Mouse (Mus musculus): ENCODE data around the gene Vmn1r32.
A peak's percentile ranks its signal among the peaks of the same experiment; 100 is the strongest.

The Vmn1r32 gene

DNA sequence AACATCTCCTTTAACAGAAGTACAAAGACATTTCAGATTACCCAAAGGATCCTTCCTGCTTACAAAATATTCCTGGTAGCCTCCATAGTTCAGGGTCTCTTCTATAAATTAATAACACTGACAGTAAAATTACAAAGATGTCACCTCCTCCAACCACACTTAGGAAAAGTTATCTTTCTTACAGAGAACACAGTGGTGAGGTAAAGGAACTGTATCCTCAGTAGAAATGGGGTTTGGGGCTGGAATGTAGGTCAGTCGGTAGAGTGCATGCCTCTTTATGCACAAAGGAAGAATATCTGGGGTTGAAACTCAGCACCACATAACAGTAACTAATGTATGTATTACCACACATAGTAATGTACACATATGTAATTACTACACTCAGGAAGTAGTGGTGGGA, at the start of gene Vmn1r32:
Gene Vmn1r32 (minus strand): TSS at position 101 of the 400 bp plus-strand sequence.
- DNase-seq (ENCODE audit: low spot score in 2 of 2), result no peak

DNA sequence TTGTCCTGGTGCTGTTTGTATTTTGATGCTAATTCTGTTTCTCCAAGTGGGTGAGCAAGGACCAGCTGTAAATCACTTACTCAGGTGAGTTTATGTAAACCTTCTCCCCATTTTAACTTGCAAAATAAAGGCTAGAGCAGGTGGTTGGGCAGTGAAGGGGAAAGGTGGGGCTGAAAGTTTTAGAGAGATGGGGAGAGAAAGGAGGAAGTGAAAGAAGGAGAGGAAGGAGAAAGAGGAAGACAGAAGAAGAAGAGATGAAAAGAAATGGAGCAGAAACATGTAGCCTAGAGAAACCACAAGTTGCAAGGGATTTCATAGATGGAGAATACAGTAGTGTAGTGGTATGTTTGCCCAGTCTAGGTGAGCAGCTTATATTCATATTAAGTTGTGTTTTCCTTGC, 35.9 kb upstream of the Vmn1r32 start:
- DNase-seq (ENCODE audit: low spot score in 2 of 2), result no peak

DNA sequence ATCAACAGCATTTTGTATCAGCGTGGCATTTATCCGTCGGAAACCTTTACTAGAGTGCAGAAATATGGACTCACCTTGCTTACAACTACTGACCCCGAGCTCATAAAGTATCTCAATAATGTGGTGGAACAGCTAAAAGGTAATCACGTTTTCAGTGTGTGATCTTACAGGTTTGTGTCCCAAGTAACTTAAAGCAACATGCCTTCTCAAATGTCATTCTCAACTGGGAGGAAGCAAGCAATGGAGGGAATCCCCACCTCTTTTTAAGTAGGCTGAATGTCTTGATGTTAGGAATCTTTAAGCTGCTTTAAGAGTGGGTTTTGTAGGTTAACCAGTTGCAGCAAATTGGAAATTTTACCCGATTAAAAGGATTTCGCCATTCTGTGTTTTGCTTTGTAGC, 23.9 kb downstream of the Vmn1r32 start:
- DNase-seq (ENCODE audit: low spot score in 2 of 2), result no peak

DNA sequence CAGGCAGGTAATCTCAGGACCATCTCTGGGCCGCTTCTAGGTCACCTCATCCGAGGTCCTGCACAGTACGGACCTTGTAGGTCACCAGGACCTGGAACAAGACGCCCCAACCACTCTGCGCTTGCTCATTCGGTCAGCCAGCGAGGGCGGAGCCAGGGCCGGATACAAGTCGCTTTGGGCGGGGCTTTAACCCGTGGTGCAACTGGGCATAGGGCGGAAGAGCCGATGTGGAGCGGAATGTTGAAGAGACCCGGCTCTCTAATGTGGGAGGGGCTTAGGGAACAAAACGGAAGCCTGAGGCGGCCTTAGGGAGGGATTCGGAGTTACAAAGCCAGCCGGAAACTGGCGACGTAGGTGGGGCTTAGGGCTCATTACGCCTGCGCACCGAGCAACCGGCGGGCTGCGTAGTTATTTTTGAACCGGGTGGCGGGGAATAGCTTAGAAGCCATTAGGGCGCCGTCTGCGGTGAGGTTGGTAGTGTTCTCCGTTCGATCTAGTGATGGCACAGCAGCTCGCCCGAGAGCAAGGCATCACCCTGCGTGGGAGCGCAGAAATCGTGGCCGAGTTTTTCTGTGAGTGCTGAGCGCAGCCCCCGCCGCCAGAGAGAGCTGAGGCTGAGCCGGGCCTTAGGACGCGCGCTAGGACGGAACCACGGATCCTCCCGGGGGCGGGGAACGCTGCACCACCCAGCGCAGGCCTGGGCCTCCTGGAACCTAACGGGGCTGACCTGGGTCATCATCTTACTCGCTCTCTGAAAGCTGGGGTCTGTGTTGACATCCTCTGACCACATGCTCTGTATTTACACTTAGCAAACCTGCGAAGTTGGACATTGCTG, 24.7 kb downstream of the Vmn1r32 start, which contains the start of gene Mad2l1:
Gene Mad2l1 (plus strand): TSS at position 363 of the 835 bp plus-strand sequence.
- DNase-seq (ENCODE audit: low spot score in 2 of 2), result peak; percentile 88 to 93

DNA sequence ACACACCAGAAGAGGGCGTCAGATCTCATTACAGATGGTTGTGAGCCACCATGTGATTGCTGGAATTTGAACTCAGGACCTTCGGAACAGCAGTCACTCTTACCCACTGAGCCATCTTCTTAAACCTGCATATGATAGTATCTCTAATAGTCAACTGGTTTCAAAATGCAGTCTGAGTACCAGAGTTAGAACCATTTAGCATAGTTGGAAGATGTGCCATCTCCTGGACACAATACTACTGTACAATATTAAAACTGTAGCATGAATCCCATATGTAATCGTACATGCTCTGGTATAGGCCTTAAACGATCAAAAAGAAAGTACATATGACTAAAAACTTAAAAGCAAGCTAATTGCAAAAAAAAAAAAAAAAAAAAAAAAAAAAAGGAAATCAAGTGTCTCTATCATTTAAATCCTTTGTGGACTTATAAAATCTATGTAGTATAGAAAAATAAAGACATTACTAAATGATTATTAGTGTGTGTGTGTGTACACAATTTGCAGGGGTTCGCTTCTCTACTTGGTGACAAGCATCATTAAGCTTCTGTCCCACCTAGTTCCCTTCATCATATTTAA, 25.4 kb downstream of the Vmn1r32 start:
- DNase-seq (ENCODE audit: low spot score in 2 of 2), result no peak

DNA sequence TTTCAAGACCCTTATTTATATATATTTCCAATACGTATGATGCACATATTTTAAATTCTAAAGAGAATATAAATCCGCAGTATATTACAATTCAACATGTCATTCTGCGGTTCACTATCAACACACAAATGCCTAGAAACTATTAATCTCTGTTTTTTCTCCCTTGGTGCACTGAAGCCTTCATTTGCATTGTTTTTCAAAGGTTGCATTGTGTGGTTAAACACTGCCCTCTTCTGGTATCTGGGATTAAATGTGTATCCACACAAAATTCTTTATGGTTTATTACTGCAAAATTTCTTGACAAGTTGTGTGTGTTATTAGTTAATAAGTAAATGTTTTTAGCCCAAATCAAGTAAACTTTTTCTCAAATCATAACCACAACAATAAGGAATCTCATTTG, 26.7 kb downstream of the Vmn1r32 start:
- no peak for DNase-seq (ENCODE audit: low spot score in 2 of 2)

DNA sequence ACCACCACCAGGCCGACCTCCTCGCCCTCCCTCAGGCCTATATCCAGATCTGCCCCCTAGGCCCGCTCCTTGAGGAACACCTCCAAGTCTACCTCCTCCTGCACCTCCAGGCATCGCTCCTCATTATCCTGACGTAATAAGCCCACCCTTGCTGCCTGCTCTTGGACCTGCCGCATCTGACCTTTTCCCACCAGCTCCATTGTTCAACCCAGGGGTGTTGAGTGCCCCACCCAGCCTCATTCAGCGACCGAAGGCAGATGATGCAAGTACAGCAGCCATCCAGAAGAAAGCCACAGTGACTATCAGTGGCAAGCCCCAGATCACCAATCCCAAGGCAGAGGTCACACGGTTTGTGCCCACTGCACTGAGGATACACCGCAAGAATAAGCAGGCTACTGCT, 31.5 kb downstream of the Vmn1r32 start:
- no peak for DNase-seq (ENCODE audit: low spot score in 2 of 2)

DNA sequence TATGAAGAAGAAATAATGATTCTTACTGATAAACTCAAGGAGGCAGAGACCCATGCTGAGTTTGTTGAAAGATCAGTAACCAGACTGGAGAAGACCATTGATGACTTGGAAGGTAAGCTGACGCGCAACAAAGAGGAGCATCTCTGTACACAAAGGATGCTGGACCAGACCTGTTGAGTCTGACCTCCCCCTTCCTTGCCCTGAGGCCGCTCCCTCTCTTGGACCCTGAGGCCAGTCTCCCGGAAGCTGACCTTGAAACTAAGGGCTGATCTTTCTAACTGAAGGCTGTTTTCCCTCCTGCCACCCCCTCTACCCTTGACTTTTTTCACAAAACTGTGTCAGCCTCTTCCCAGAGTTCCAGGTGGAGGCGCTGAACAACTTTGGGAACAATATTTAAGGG, 43.5 kb downstream of the Vmn1r32 start:
- no peak for DNase-seq (ENCODE audit: low spot score in 2 of 2)

Measured in frontal cortex, postnatal 25 days (tissue).